Mouse (Mus musculus) erythroblast, embryonic 14.5 days (primary cell): ENCODE results near the gene Nlrp6.

Source experiments
- GATA1 ChIP-seq: IDR thresholded peaks from 2 replicates; pipeline ENCODE4 v1.6.1; 2012; ENCODE audit warnings: low read length, inconsistent platforms, mixed read lengths
- TAL1 ChIP-seq: IDR thresholded peaks from 3 replicates; pipeline ENCODE4 v1.6.1; 2012; ENCODE audit warnings: low read length, inconsistent platforms, mixed read lengths

DNA sequence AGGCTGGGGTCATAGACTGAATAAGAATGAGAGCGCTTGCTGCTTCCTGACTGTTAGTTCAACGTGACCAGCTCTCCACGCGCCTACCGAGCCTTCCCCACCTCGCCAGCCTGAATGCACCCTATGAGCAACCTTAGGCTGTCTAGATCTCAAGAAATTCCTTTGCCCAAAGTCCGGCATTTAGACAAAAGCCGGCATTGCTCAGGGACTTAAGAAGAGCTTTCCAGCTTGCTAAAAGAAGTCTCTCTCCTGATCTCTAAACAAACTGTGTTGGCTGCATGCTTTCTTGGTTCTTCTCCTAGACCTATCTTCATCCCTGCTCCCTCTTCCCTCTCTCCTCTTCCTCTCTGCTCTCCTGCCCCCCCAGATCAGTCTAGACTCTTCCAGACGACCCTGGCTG is 54.2 kb downstream of the Nlrp6 start:
- TF ChIP-seq TAL1 = no peak
- no peak for TF ChIP-seq GATA1
